Mouse (Mus musculus) mature B cell (primary cell): ENCODE results near the gene Ass1.

Experiments
- in situ Hi-C: fragments of 300-500 bp; cut with MboI; formaldehyde crosslinking; loops from 2 replicates; pipeline ENCODE4 v1.14.3; 2019

Gene Ass1

DNA sequence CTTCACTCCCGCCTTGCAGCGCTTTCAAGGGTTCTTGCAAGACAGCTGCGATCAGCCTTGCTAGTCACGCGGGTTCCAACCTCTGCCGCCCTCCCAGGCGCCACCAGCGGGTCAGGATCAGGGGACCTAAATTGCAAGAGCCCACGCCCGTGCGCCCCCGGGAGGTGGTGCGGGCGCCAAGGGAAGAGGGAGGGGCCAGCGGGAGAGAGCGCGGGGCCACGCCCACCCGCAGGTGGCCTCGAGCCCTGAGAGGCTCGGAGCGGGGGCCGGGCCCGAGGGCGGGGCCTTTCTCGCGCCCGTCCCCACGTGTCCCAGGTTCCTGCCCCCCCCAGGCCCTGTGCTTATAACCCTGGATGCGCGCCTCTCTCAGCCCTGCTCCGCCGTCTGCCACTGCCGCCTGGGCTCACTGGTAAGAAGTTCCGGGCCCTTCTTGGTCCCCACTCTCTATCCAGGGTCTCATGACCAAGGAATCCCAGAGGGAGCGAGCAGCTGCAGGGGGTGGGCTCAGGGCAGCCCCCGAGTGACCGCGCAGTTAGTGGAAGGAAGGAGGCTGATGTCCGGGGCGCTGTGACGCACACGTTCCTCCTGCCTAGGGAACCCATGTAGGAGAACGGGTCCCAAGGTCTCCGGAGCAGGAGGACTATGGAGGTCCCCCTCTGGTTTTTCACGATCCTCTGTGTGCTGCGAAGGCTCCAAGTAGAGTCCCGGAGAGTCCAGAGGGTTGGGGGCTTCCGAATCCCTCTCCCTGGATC, at the start of gene Ass1:
Gene Ass1 (plus strand): TSS at position 277 of the 752 bp plus-strand sequence.
- in situ Hi-C loops: no loop called here

DNA sequence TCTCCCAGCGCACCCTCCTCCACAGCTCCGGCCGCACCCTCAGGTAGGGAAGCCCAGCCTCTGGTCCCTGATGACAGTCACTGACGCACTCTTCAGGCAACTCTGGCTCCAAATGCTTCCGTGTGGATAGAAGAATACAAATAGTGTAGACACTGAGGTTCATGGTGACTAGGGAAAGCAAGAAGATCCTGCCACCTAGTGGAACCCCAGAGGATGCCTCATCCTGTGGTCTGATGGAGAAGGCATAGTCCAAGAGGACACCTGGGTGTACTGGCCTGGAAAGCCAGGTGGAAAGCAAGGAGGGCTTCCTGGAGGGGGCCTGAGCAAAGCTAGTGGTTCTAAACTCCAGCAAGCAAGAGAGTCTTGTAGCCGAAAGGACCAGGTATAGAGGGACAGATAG, 49.1 kb upstream of the Ass1 start:
- in situ Hi-C loops: no loop called here

DNA sequence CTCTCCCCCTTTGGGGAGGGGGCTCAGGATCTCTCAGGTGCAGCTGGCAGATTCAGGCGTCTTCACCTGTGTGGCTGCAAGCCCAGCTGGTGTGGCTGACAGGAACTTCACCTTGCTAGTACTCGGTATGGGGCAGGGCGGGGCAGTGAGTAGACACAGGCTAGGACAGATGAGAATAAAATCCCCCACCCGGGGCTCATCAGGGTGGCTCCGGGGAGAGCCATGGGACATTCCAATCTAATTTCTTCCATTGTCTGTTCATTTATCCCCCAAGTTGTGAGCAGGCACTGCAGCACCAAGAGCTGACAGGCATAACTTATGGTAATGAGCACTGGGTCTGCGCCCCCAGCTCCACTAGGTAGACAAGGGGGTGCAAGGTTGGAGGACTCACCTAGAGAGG, 47.4 kb upstream of the Ass1 start:
- in situ Hi-C loops: no loop called here

DNA sequence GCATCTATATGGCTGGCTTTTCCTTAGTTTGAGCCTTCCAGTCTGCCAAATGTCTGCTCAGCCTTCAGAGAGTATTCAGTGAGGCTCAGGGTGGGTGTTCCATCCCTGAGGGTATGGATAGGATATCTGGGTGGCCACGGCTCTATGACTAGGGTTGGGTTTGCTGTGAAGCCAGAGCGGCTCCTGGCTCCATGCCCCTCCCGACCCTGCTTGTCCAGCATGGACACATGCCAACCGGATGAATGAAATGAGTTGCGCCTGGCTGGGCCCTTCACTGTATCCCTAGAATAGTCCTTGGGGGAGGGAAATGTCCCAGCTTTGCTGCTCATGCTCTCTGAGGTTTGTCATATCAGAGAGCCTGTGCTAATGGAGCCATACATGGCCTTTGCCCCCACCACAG, 38.5 kb upstream of the Ass1 start:
- in situ Hi-C loops: no loop called here

DNA sequence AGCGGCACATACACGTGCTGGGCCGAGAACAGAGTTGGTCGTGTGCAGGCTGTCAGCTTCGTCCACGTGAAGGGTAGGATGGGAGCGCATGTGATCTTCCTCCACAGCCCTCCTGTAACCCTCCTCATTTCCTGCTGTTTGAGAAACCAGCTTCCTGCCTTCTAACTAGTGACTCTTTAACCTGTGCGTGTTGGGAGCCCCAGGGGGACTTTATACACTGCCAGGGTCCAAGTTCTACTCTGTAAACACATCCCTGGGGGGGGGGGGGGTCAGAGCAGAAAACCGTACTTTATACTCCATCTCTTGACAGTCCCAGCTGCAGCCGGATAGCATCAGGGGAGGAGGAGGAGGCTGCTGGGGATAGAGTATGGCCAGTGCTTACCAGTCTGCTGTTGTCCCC, 35.3 kb upstream of the Ass1 start:
- in situ Hi-C loops: no loop called here

GRCm38 (mm10) chr2:31435567-31435966, 34.4 kb upstream of the Ass1 start:
- in situ Hi-C loops: no loop called here

GRCm38 (mm10) chr2:31437480-31438245, 32.3 kb upstream of the Ass1 start:
- in situ Hi-C loops: no loop called here

DNA sequence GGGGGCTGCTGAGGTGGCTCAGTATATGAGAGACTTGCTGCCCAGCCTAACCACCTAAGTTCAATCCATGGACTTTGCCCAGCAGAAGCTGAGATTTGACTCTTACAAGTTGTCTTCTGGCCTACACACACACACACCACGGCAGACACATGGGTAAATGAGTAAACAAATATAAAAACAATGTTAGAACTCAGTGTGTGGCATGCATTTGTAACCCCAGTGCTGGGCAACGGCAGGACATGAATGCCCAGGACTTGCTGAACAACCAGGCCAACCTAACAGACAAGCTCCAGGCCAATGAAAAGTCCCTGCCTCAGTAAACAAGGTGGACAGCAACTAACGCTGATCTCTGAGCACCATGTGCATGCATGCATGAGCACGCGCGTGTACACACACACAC, 30.4 kb upstream of the Ass1 start:
- in situ Hi-C loops: no loop called here

- in situ Hi-C loops: no loop called here
These were observed 27.4 kb upstream of the Ass1 start for GRCm38 (mm10) chr2:31442480-31443160.

- in situ Hi-C loops: no loop called here
These were observed 24.0 kb upstream of the Ass1 start for GRCm38 (mm10) chr2:31446036-31446435.

- in situ Hi-C loops: no loop called here
These were observed 23.6 kb upstream of the Ass1 start for GRCm38 (mm10) chr2:31446456-31446855.

DNA sequence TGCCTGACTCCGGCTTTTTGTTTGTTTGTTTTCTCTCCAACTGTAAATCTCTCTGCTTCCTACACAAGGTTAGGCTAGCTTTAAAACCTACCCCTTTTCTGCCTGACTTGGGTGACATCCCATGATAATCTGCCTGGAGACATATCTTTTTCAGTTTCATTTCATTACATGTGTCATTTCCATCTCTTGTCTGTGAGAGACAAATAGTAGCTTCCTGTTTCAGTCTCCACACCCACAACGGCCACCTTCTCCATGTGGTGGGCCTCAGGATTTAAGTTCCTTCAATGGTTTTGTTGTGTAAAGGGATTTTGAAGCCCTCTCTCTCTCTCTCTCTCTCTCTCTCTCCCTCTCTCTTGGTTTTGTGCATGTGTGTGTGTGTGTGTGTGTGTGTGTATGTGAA, 22.5 kb upstream of the Ass1 start:
- in situ Hi-C loops: no loop called here

GRCm38 (mm10) chr2:31448756-31449440, 21.1 kb upstream of the Ass1 start:
- in situ Hi-C loops: no loop called here

DNA sequence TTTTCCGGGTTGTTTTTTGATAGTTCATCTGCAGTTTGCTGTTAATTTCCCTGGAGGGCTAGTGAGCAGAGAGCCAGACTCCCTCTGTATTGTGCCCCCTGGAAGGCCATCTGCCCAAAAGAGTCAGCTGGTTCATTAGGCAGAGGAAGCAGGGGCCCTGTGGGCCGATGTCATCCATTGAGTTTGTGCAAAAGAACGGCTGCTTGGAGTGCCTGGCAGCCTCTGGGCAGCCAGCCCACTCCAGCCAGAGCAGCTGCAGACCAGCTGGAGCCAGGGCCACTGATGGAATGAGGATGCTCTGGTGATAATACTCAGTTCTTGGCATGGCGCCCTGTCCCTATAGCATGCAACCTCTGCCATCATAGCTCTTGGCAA, 20.6 kb upstream of the Ass1 start:
- in situ Hi-C loops: no loop called here

DNA sequence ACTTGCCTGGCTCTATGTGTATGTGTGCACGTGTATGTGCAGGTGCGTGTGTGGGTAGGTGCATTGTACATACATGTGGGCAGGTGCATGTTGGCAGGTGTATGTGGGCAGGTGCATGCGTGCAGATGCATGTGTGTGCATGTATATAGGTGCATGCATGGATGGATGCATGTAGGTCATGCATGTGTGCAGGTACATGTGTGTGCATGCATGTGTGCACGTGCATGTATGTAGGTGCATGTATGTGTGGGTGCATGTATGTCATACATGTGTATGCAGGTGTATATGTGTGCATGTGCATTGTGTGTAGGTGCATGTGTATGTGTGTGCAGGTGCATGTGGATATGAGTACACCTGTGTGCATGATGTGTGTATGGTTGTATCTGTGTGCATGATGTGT, 20.1 kb upstream of the Ass1 start:
- in situ Hi-C loops: no loop called here

DNA sequence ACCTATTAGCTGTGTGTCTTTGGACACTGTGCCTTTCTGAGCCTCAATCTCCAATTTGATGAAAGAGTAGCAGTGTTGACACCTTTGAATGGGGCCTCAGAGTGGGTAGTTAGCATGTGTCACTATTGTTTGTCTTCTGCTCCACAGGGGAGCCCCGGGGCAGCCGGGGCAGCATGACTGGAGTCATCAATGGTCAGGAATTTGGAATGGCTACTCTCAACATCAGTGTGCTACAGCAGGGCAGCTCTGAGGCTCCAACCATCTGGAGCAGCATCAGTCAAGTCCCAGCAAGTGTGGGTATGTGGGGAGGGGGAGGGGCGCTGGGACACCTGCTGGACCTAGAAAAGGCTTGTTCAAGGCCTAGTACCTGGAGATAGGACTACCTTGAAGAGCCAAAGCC, 19.3 kb upstream of the Ass1 start:
- in situ Hi-C loops: no loop called here

DNA sequence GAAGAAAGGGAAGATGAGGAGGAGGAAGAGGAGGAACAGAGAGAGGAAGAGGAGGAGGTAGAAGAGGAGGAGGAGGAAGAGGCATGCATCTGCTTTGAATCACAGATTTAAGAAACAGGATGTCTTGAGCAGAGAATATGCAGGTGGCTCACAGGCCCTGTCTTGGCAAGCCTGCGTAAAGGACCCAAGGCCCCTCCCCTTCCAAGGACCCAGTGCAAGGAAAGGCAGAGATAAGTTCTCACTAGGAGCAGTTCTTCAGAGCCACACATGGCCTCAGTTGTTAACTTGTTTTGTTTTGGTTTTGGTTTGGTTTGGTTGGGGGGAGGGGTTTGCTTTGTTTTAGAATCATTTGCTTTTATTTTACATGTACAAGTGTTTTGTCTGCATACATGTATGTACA, 18.5 kb upstream of the Ass1 start:
- in situ Hi-C loops: no loop called here

DNA sequence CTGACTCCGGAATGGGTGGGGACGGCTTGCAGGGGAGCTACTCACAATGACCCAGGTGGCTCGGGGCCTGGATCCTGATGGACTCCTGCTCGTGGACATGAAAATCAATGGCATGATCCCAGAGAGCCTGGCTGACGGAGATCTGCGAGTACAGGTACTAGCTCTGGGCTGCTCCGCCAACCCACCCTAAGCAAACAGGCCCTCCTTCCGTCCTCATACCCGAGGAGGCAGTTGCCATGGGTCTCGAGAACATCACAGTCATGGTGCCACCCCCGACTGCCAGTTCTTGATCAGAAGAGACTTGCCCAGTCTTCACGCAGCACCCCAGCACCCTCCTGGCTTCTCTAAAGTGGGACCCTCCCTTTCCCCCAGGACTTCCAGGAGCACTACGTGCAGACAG, 17.0 kb upstream of the Ass1 start:
- in situ Hi-C loops: no loop called here

DNA sequence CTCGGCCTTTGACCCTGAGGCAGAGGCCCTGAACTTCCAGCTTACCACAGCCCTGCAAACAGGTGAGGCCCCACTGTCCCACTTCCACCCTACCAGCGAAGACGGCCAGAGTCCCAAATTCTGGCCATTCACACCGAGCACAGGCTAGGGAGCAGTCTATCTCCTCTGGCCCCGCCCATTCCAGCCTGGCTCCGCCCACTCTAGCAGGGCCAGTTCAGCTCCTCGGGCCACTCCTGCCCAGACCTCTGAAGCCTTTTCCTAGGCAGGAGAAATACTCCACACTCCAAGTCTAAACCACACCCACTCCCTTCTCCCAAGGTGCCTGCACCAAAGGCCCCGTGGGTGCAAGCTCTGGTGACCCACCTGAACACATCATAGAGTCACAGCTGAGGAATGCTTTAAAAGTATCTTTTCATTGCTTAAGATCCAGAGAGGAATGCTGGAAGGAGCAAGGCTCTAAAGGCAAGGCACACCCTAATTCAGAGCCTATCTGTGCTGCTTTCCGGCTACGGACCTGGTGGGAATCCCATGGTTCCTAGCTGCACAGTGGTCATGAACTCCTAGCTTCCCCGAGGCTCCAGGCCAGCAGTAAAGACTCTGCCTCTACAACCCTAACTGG, 16.3 kb upstream of the Ass1 start:
- in situ Hi-C loops: no loop called here

DNA sequence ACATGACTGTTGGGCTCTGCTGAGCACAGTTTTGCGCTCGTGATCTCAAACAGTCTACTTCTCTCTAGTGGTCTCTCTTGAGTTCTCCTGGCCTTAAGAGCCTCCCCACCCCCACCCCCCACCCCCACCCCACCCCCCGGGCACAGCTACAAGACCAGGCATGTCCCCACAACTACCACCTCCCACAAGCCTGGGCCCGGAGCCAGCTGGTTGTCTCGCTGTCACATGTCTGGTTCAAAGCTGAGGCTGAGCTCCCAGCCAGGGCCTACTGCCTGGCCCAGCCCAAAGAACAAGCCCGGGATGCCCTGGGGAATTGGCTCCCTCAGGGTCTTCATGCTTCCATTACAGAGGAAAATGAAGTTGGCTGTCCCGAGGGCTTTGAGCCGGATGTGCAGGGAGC, 15.7 kb upstream of the Ass1 start:
- in situ Hi-C loops: no loop called here

GRCm38 (mm10) chr2:31455418-31455817, 14.6 kb upstream of the Ass1 start:
- in situ Hi-C loops: no loop called here

DNA sequence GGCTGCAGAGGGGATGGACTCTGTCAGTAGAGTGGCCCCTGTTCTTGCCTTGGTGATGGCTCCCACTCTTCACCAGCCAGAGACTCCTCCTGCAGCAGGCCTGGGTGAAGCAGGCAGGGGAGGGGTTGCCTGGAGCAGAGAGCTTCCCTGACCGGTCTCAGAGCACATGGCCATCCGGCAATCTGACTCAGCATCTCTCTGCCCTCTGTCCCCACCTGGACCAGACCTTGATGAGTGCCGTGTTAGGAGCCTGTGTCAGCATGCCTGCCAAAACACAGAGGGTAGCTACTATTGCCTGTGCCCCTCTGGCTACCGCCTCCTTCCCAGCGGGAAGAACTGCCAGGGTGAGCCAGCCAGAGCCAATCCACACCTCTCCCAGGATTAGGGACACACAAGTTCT, 11.5 kb upstream of the Ass1 start:
- in situ Hi-C loops: no loop called here
